8 mouse cellular contexts compared by ENCODE assay signal in the genomic region with DNA sequence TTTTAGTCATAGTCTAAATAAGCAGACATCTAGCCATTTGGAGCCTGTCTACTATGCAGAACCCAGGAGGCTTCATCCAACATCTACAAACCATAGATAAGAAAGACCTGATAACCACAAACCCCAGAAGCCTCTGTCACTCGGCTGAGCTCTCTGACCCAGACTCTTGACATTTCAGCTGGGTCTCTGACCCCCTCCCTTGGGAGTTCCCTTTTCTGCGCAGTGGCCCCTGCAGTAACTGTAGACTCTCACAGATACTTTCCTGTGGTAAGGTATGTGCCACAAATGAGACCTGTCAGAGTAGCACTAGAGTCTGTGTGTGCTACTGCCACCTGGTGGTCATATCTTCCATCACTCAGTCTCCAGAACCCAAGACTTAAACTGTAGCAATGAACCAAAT. TPM values are rescaled to one million over a fixed set of nuclear protein-coding genes. Genes with fewer than 3 reads are reported as not detected.
DNase-seq lines count a peak whose midpoint lies in the region; ATAC-seq and TF ChIP-seq lines count a peak whose summit lies in the region.

No protein-coding gene starts in this region.

- peak; percentile 61 for ATAC-seq in kidney, postnatal 0 days (replicated peaks; ENCODE audit: low FRiP score, low read depth)
- ATAC-seq in neural tube, embryonic 11.5 days (ENCODE audit: insufficient read depth, low FRiP score, low TSS enrichment) = peak; percentile 63; the same call in 1 of the 2 replicates

- no peaks in the 10 kb centered on the region for H3K9me3 ChIP-seq in embryonic facial prominence, embryonic 10.5 days
- no peaks in the 10 kb centered on the region for H3K9me3 ChIP-seq in kidney, postnatal 0 days (replicated peaks; ENCODE audit: low read length)
- no peaks in the 10 kb centered on the region for H3K9me3 ChIP-seq in neural tube, embryonic 11.5 days (ENCODE audit: control insufficient read depth, low read length)

- no peak overlapping the region for H3K4me3 ChIP-seq in embryonic facial prominence, embryonic 10.5 days
- H3K4me3 ChIP-seq in kidney, postnatal 0 days (replicated peaks; ENCODE audit: low read depth, low read length) = no peak overlapping the region
- H3K4me3 ChIP-seq in liver, adult 2 months (ENCODE audit: insufficient read depth, low read depth, low read length) = no peak overlapping the region
- no peak overlapping the region for H3K4me3 ChIP-seq in neural tube, embryonic 11.5 days (ENCODE audit: low read depth, low read length)
- no peak overlapping the region for H3K4me3 ChIP-seq in testis, adult 2 months (ENCODE audit: control insufficient read depth, low read depth, low read length)

- 24% methylated on average over 2 of the region's 2 CpGs for WGBS in embryonic facial prominence, embryonic 10.5 days
- WGBS in kidney, postnatal 0 days = 5% methylated on average over 2 of the region's 2 CpGs
- 9% methylated on average over 2 of the region's 2 CpGs for WGBS in liver, adult 2 months
- WGBS in neural tube, embryonic 11.5 days = 24% methylated on average over 2 of the region's 2 CpGs

- no peaks in the 10 kb centered on the region for H3K36me3 ChIP-seq in embryonic facial prominence, embryonic 10.5 days (replicated peaks)
- H3K36me3 ChIP-seq in kidney, postnatal 0 days (ENCODE audit: insufficient read depth, low read length) = no peaks in the 10 kb centered on the region
- no peaks in the 10 kb centered on the region for H3K36me3 ChIP-seq in liver, adult 2 months (ENCODE audit: control insufficient read depth, insufficient read depth, low read length)
- no peaks in the 10 kb centered on the region for H3K36me3 ChIP-seq in neural tube, embryonic 11.5 days (ENCODE audit: control insufficient read depth, insufficient read depth, low read length)
- no peaks in the 10 kb centered on the region for H3K36me3 ChIP-seq in testis, adult 2 months (ENCODE audit: control insufficient read depth, insufficient read depth, low read length)

- no peaks in the 10 kb centered on the region for H3K4me1 ChIP-seq in embryonic facial prominence, embryonic 10.5 days
- H3K4me1 ChIP-seq in kidney, postnatal 0 days (replicated peaks; ENCODE audit: insufficient read depth, low read length) = no peaks in the 10 kb centered on the region
- H3K4me1 ChIP-seq in liver, adult 2 months (ENCODE audit: control insufficient read depth, insufficient read depth, low read length) = peaks cover 3% of the 10 kb centered on the region
- no peaks in the 10 kb centered on the region for H3K4me1 ChIP-seq in neural tube, embryonic 11.5 days (ENCODE audit: control insufficient read depth, insufficient read depth, low read length)
- H3K4me1 ChIP-seq in testis, adult 2 months (ENCODE audit: control insufficient read depth, insufficient read depth, low read length) = no peaks in the 10 kb centered on the region; the same call in 1 of the 2 replicates

- H3K27ac ChIP-seq in embryonic facial prominence, embryonic 10.5 days (replicated peaks) = no peak overlapping the region
- no peak overlapping the region for H3K27ac ChIP-seq in kidney, postnatal 0 days
- no peak overlapping the region for H3K27ac ChIP-seq in liver, adult 2 months (replicated peaks; ENCODE audit: insufficient read depth, low read depth, low read length)
- H3K27ac ChIP-seq in neural tube, embryonic 11.5 days (ENCODE audit: low read depth, low read length) = no peak overlapping the region
- H3K27ac ChIP-seq in testis, adult 2 months (ENCODE audit: control insufficient read depth, insufficient read depth, low read depth, low read length) = no peak overlapping the region

- no peak overlapping the region for H3K9ac ChIP-seq in kidney, postnatal 0 days (ENCODE audit: low read depth, low read length)
- H3K9ac ChIP-seq in liver, adult 2 months (ENCODE audit: low read depth, low read length) = no peak overlapping the region
- no peak overlapping the region for H3K9ac ChIP-seq in neural tube, embryonic 11.5 days (ENCODE audit: low read length)

- TF ChIP-seq POLR2A in liver, adult 2 months (IDR thresholded peaks at IDR 0.05; ENCODE audit: extremely low read depth, insufficient read depth, low read length) = no peak
- TF ChIP-seq POLR2A in testis, adult 2 months (IDR thresholded peaks at IDR 0.05; ENCODE audit: control insufficient read depth, low read depth, low read length) = no peak

- H3K27me3 ChIP-seq in embryonic facial prominence, embryonic 10.5 days (replicated peaks; ENCODE audit: low read depth, poor library complexity, severe bottlenecking) = no peaks in the 10 kb centered on the region
- H3K27me3 ChIP-seq in kidney, postnatal 0 days (ENCODE audit: insufficient read depth, low read length) = no peaks in the 10 kb centered on the region
- peaks cover 3% of the 10 kb centered on the region; the same call in 1 of the 2 replicates for H3K27me3 ChIP-seq in liver, adult 2 months (ENCODE audit: control insufficient read depth, insufficient read depth, low read length)
- no peaks in the 10 kb centered on the region for H3K27me3 ChIP-seq in neural tube, embryonic 11.5 days (ENCODE audit: control insufficient read depth, insufficient read depth, low read length)
- no peaks in the 10 kb centered on the region for H3K27me3 ChIP-seq in testis, adult 2 months (ENCODE audit: control insufficient read depth, insufficient read depth, low read length)

- peak; percentile 67 for DNase-seq in CD4-positive helper T cell, adult 2 months (ENCODE audit: low read depth, low spot score)
- peak; percentile 68 for DNase-seq in adrenal gland, postnatal 25 days
- peak; percentile 74 for DNase-seq in embryonic facial prominence, embryonic 10.5 days (ENCODE audit: low spot score)
- DNase-seq in heart, adult 8-10 months (ENCODE audit: low spot score) = peak; percentile 69
- DNase-seq in kidney, postnatal 0 days (ENCODE audit: low spot score) = peak; percentile 81
- DNase-seq in liver, adult 2 months (ENCODE audit: extremely low read depth, low read depth, low spot score) = peak; percentile 70
- peak; percentile 79 for DNase-seq in neural tube, embryonic 11.5 days (ENCODE audit: low spot score)

- H3K4me2 ChIP-seq in kidney, postnatal 0 days (ENCODE audit: low read length) = no peak overlapping the region
- H3K4me2 ChIP-seq in neural tube, embryonic 11.5 days (ENCODE audit: low read depth) = no peak overlapping the region

- H3K79me2 ChIP-seq in liver, adult 2 months (ENCODE audit: control insufficient read depth, insufficient read depth, low read length) = no peaks in the 10 kb centered on the region

- TF ChIP-seq CTCF in kidney, postnatal 0 days (IDR thresholded peaks at IDR 0.05; ENCODE audit: low read depth) = peak; percentile 88
- peak; percentile 59 for TF ChIP-seq CTCF in liver, adult 2 months (IDR thresholded peaks at IDR 0.05; ENCODE audit: low read depth, low read length)
- peak; percentile 19; the same call in 1 of the 2 replicates for TF ChIP-seq CTCF in testis, adult 2 months (IDR thresholded peaks at IDR 0.05; ENCODE audit: control insufficient read depth, insufficient read depth, insufficient replicate concordance, low read depth, low read length)

RNA-seq across cellular contexts. Expression of a gene that starts 54.5 kb away (rescaled TPM):
- total RNA-seq in adrenal gland, postnatal 25 days (2021) = 1,622 and 2,124 TPM in 2 replicates
- 53.9 and 59.5 TPM in 2 replicates for polyA plus RNA-seq in embryonic facial prominence, embryonic 10.5 days (2016; fragmentation: Nextera tagmentation; extraction: Ambion mirVana)
- total RNA-seq in heart, adult 8-10 months (2022) = 10 to 100 TPM; 80.8 to 96.5 (median 88.2) TPM
- polyA plus RNA-seq in kidney, postnatal 0 days (2015; fragmentation: Nextera tagmentation; extraction: Ambion mirVana) = 220 and 228 TPM in 2 replicates
- 144 and 160 TPM in 2 replicates for total RNA-seq in liver, adult 2 months (2014; rRNA removed)
- 290 and 313 TPM in 2 replicates for polyA plus RNA-seq in liver, adult 2 months (2012; rRNA removed)
- polyA plus RNA-seq in neural tube, embryonic 11.5 days (2014; fragmentation: Nextera tagmentation; extraction: Ambion mirVana) = 41.7 and 46.4 TPM in 2 replicates
- 57.4 and 58.6 TPM in 2 replicates for polyA plus RNA-seq in testis, adult 2 months (2012; rRNA removed)

Comparison
In these comparisons a context has a peak if more than half of its experiments do, and no peak if none do; other contexts are left out.
1. CTCF ChIP-seq: peak in every context shown above with its lines; median percentile 88 in kidney, postnatal 0 days; 59 in liver, adult 2 months; 19 in testis, adult 2 months.